Mouse (Mus musculus): ENCODE measurements at regions not wholly inside any gene's neighbourhood (a gene's known extent, or its start where the extent isn't known, plus 50 kb on each side); places are given as distances from the start of the nearest gene placed in this dataset.

- no peak for DNase-seq (ENCODE audit: low spot score in 2 of 2)
Observed at GRCm38 (mm10) chr4:91051913-91052312, 348.7 kb downstream of the Elavl2 start.

GRCm38 (mm10) chr4:91029462-91029861 is 371.1 kb downstream of the Elavl2 start:
- no peak for DNase-seq (ENCODE audit: low spot score in 2 of 2)

- no peak for DNase-seq (ENCODE audit: low spot score in 2 of 2)
Observed at GRCm38 (mm10) chr4:91028013-91028626, 372.5 kb downstream of the Elavl2 start.

- no peak for DNase-seq (ENCODE audit: low spot score in 2 of 2)
Observed at GRCm38 (mm10) chr4:90996388-90997092, 404.0 kb downstream of the Elavl2 start.

GRCm38 (mm10) chr4:90964658-90965057 is 435.9 kb downstream of the Elavl2 start:
- no peak for DNase-seq (ENCODE audit: low spot score in 2 of 2)

- no peak for DNase-seq (ENCODE audit: low spot score in 2 of 2)
Observed at GRCm38 (mm10) chr4:90943687-90944385, 456.7 kb downstream of the Elavl2 start.

GRCm38 (mm10) chr4:90917312-90918107 is 483.1 kb downstream of the Elavl2 start:
- DNase-seq (ENCODE audit: low spot score in 2 of 2) = no peak

GRCm38 (mm10) chr4:90906311-90906710 is 494.3 kb downstream of the Elavl2 start:
- DNase-seq (ENCODE audit: low spot score in 2 of 2) = no peak

GRCm38 (mm10) chr4:90868209-90868608 is 532.4 kb downstream of the Elavl2 start:
- DNase-seq (ENCODE audit: low spot score in 2 of 2) = no peak

- no peak for DNase-seq (ENCODE audit: low spot score in 2 of 2)
Observed at GRCm38 (mm10) chr4:90860854-90861253, 539.7 kb downstream of the Elavl2 start.

- no peak for DNase-seq (ENCODE audit: low spot score in 2 of 2)
Observed at GRCm38 (mm10) chr4:90839804-90840203, 560.8 kb downstream of the Elavl2 start.

- no peak for DNase-seq (ENCODE audit: low spot score in 2 of 2)
Observed at GRCm38 (mm10) chr4:90799078-90799477, 580.5 kb downstream of the Zfp352 start.

GRCm38 (mm10) chr4:90798637-90799036 is 580.0 kb downstream of the Zfp352 start:
- no peak for DNase-seq (ENCODE audit: low spot score in 2 of 2)

- no peak for DNase-seq (ENCODE audit: low spot score in 2 of 2)
Observed at GRCm38 (mm10) chr4:90797472-90797871, 578.9 kb downstream of the Zfp352 start.

All from gastrocnemius, adult 8-10 months (tissue).